Mouse (Mus musculus): ENCODE results near the gene Rars2. TPM values are rescaled to one million over a fixed set of nuclear protein-coding genes. Genes with fewer than 3 reads are reported as not detected.
"Not testable (repeated sequence)": the region's sequence is repeated elsewhere in the genome, so short reads cannot be mapped to it uniquely, and the experiment has no call there.

Rars2 gene
- polyA plus RNA-seq (2021), result 23.6 TPM

- DNase-seq (ENCODE audit: low read depth, low spot score) (no peak), ATAC-seq (peak; percentile 97)
- in situ Hi-C loops (cut with MboI; ENCODE audit: low pct_unique_long_range_greater_than_20kb), result no loop called here
- ChIA-PET CTCF (interaction anchor here (1.5 kb wide), 1 partner anchor 20 kb away, joined by 3 read pairs; no protein-coding TSS in a partner anchor), POLR2A (no interaction called here)
- TF ChIP-seq CTCF (IDR thresholded peaks at IDR 0.05), result no peak
- no peaks in the 10 kb centered on the region for H3K27me3 ChIP-seq
These were observed at the start of gene Rars2, which contains the start of gene Orc3 for GRCm38 (mm10) chr4:34614630-34615094. Gene Rars2 (plus strand): TSS chr4:34614957. Gene Orc3 (minus strand): TSS chr4:34614944.

- H3K27me3 ChIP-seq, result no peaks in the 10 kb centered on the region
- TF ChIP-seq CTCF (IDR thresholded peaks at IDR 0.05), result no peak
- ATAC-seq (no peak), DNase-seq (ENCODE audit: low read depth, low spot score) (no peak)
- POLR2A ChIA-PET, result no interaction called here
- in situ Hi-C loops (cut with MboI; ENCODE audit: low pct_unique_long_range_greater_than_20kb), result no loop called here
- CTCF ChIA-PET, result interaction anchor here (1.5 kb wide), 1 partner anchor 20 kb away, joined by 3 read pairs; no protein-coding TSS in a partner anchor
These were observed 48.5 kb upstream of the Rars2 start for GRCm38 (mm10) chr4:34566226-34566625.

- ChIA-PET CTCF (interaction anchor here (2.4 kb wide), 1 partner anchor 18 kb away, joined by 7 read pairs; no protein-coding TSS in a partner anchor), POLR2A (no interaction called here)
- H3K27me3 ChIP-seq, result no peaks in the 10 kb centered on the region
- in situ Hi-C loops (cut with MboI; ENCODE audit: low pct_unique_long_range_greater_than_20kb), result no loop called here
- no peak for TF ChIP-seq CTCF (IDR thresholded peaks at IDR 0.05)
- ATAC-seq (no peak), DNase-seq (ENCODE audit: low read depth, low spot score) (no peak)
These were observed 41.9 kb upstream of the Rars2 start for GRCm38 (mm10) chr4:34572876-34573275.

DNA sequence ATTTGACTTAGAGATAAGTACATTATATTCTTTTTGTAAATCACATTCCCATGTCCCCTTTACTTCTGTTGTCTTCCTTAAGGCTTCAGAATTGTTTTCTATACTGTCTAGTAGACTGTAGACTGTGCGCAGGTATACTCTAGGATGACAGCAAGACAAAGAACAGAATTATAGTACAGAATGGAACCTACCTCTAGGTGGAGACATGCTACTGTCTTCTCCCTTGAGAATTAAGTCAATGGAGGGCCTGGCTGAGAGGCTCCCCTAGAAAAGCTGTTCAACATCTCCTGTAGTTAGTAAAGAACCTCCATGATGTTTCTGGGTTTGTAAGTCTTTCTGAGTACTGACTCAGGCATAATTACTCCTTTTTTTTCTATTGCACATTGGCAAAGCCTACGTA, 37.7 kb upstream of the Rars2 start:
- ChIA-PET POLR2A (no interaction called here), CTCF (interaction anchor here (0.9 to 1.5 kb wide), 4 partner anchors 15 to 66 kb away, joined by 3 to 4 read pairs (median 4); no protein-coding TSS in a partner anchor)
- no peak for DNase-seq (ENCODE audit: low read depth, low spot score)
- in situ Hi-C loops (cut with MboI; ENCODE audit: low pct_unique_long_range_greater_than_20kb), result no loop called here
- no peak for ATAC-seq
- TF ChIP-seq CTCF (IDR thresholded peaks at IDR 0.05), result peak; percentile 23
- no peaks in the 10 kb centered on the region for H3K27me3 ChIP-seq

GRCm38 (mm10) chr4:34579215-34579614, 35.5 kb upstream of the Rars2 start:
- DNase-seq (ENCODE audit: low read depth, low spot score), result no peak
- ATAC-seq, result peak; percentile 60
- POLR2A ChIA-PET, result no interaction called here
- TF ChIP-seq CTCF (IDR thresholded peaks at IDR 0.05), result no peak
- no peaks in the 10 kb centered on the region for H3K27me3 ChIP-seq
- in situ Hi-C loops (cut with MboI; ENCODE audit: low pct_unique_long_range_greater_than_20kb), result no loop called here
- CTCF ChIA-PET, result no interaction called here

DNA sequence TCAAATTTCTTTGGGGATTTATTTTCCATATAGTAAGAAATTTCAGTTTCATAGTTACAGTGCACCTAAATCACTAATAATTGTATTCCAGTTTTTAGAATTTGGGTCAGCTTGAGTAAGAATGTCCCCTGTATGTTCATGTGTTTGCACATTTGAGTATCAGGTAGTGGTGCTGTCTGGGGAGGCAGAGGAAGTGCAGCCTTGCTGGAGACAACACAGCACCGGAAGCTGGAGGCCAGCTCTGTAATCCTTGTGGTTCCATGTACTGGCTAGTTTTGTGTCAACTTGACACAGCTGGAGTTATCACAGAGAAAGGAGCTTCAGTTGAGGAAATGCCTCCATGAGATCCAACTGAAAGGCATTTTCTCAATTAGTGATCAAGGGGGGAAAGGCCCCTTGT, 33.3 kb upstream of the Rars2 start:
- DNase-seq (ENCODE audit: low read depth, low spot score); H3K27me3 ChIP-seq; CTCF ChIA-PET; in situ Hi-C loops (cut with MboI; ENCODE audit: low pct_unique_long_range_greater_than_20kb); ATAC-seq; POLR2A ChIA-PET: not testable (repeated sequence)

DNA sequence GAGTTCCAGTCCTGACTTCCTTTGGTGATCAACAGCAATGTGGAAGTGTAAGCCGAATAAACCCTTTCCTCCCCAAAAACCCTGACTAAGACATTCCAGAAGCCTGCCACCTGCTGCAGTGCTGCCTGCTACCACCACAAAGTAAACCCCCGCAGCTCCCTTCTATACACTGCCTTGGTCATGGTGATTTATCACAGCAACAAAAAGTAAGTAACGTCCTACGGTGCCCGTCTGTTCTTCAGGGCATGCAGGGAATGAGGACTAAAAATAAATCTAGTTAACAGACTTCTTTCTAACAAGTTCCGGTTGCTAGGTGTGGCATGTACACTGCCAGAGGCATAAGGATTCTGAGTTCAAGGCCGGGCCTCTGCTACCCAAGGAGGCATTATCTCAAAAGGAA, 32.8 kb upstream of the Rars2 start:
- no peak for TF ChIP-seq CTCF (IDR thresholded peaks at IDR 0.05)
- no peaks in the 10 kb centered on the region for H3K27me3 ChIP-seq
- ChIA-PET CTCF (no interaction called here), POLR2A (no interaction called here)
- DNase-seq (ENCODE audit: low read depth, low spot score) (no peak), ATAC-seq (no peak)
- in situ Hi-C loops (cut with MboI; ENCODE audit: low pct_unique_long_range_greater_than_20kb), result no loop called here

DNA sequence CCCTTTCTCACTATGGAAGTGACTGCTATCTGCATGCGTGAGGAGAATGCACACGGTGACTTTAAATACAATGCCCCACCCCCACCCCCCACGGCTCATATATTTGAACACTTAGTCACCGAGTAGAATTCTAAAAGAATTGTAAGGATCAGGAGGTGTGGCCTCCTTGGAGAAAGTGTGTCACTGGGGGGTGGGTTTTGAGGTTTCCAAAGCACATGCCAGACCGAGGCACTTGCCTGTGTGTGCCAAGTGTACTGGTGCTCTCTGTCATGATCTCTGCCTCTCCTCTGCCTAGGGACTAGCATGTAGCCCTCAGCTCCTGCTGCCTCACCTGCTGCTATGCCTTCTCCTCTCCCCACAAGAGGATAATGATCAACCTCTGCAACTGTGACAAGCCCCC, 32.3 kb upstream of the Rars2 start:
- in situ Hi-C loops (cut with MboI; ENCODE audit: low pct_unique_long_range_greater_than_20kb), result no loop called here
- ATAC-seq (no peak), DNase-seq (ENCODE audit: low read depth, low spot score) (no peak)
- H3K27me3 ChIP-seq, result no peaks in the 10 kb centered on the region
- ChIA-PET CTCF (no interaction called here), POLR2A (no interaction called here)
- TF ChIP-seq CTCF (IDR thresholded peaks at IDR 0.05), result no peak

- no peak for DNase-seq (ENCODE audit: low read depth, low spot score)
- ATAC-seq, result no peak
- ChIA-PET POLR2A (no interaction called here), CTCF (no interaction called here)
- no peaks in the 10 kb centered on the region for H3K27me3 ChIP-seq
- in situ Hi-C loops (cut with MboI; ENCODE audit: low pct_unique_long_range_greater_than_20kb), result no loop called here
- TF ChIP-seq CTCF (IDR thresholded peaks at IDR 0.05), result no peak
These were observed 31.3 kb upstream of the Rars2 start for GRCm38 (mm10) chr4:34583427-34583826.

DNA sequence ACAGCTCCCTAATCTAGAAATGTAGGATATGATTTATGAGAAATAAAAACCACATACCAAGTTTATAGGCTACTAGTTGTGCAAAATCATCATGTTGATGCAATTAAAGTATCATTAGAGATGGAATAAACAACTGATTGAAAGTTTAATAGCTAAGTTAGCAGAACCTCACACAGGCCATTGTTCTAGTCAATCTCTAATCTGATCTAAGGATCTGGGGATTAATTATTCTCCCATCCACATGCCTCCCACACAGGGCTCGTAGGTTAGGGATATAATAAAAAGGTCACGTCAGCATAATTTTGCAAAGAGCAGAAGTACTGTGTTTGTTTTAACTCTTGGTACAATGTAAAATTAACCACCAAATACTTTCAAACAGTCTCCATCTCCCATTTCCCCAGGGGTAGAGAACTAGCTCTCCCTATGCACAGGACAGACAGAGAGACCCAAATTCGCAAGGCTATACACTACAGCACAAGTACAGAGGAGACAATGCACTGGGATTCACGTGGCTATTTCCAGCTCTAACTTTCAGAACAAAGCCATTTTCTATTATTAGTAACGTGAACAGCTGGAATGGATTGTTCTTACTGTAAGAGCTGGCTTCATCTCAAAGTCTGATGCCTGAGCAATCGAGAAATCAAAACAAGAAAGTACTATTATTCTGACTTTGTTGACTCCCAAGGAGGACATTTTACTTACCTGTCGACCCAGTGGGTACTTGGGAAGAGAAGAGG, 29.7 kb upstream of the Rars2 start:
- TF ChIP-seq CTCF (IDR thresholded peaks at IDR 0.05), result no peak
- ChIA-PET POLR2A (no interaction called here), CTCF (interaction anchor here (1.5 to 1.8 kb wide), 2 partner anchors 18 to 41 kb away, joined by 3 to 4 read pairs; no protein-coding TSS in a partner anchor)
- DNase-seq (ENCODE audit: low read depth, low spot score), result no peak
- no peaks in the 10 kb centered on the region for H3K27me3 ChIP-seq
- in situ Hi-C loops (cut with MboI; ENCODE audit: low pct_unique_long_range_greater_than_20kb), result no loop called here
- ATAC-seq, result no peak

DNA sequence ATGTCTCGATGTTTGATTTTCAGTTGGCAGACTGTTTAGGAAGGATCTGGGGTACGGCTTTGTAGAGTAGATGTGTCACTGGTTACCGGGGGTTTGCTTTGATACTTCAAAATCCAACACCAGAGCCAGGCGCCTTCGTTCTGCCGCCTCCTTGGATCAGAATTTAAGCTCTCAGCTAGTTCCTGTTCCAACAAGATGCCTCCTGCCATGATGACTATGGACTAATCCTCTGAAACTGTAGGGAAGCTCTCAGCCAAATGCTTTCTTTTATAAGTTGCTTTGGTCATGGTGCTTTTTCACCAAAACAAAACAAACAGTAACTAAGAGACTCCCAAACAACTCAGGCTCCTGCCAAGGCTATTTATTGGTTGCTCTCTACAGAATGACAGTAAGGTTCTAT, 11.6 kb upstream of the Rars2 start:
- ChIA-PET CTCF (no interaction called here), POLR2A (no interaction called here)
- no peak for TF ChIP-seq CTCF (IDR thresholded peaks at IDR 0.05)
- in situ Hi-C loops (cut with MboI; ENCODE audit: low pct_unique_long_range_greater_than_20kb), result no loop called here
- no peak for ATAC-seq
- no peak for DNase-seq (ENCODE audit: low read depth, low spot score)
- H3K27me3 ChIP-seq, result no peaks in the 10 kb centered on the region
